Mouse (Mus musculus) liver, embryonic 14.5 days (tissue): ENCODE data around the gene Cd101.

Source experiments
- CTCF ChIP-seq: IDR thresholded peaks from 2 replicates; pipeline ENCODE4 v1.5.1; 2016; ENCODE audit warnings: antibody characterized with exemption, low read depth, control low read depth
- EP300 ChIP-seq: IDR thresholded peaks from 2 replicates; pipeline ENCODE4 v1.6.1; 2016; ENCODE audit warnings: antibody characterized with exemption, low read depth

DNA sequence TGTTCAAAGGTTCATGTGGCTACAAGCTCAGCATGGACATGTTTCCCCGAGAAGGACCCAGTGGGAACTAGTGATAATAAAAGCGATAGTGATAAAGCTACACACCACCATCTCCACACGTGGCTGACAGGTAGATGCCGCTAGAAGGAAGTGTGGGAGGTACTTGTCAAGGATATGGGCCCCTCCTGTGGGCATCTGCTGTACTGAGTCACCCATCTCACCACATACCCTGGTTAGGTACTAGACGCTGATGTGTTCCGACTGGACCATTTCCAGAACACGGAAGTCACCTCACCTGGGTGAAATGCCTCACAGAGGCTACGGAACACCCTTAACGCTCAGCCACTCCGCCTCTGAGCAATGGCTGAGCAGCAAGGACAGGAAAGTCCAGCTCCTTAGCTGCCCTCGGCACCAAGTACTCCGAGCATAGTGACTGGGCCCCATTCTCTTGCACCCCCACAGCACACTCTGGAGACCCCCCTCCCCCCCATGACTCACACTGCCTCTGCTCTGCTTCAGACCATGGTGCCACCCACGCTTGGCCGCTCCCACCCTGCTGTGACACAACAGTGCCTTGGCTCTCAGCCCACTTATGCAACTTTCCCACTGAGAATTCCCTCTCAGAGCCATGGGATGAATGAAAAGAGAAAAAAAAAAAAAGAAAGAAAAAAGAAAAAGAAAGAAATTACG is 18.4 kb upstream of the Cd101 start:
- no peak for TF ChIP-seq CTCF
- no peak for TF ChIP-seq EP300
